Mouse (Mus musculus) effector memory CD4-positive, alpha-beta T cell, adult 7 months (primary cell): Measurements from ENCODE around the gene Foxn2. TPM values are rescaled to one million over a fixed set of nuclear protein-coding genes. Genes with fewer than 3 reads are reported as not detected.

Experiments
- polyA plus RNA-seq: library from polyadenylated mRNA; unstranded; fragments of 100-300 nt; shearing (Covaris generic); gene quantifications from one replicate; pipeline ENCODE4 v1.2.1, GENCODE M21; 2017

Gene Foxn2
- polyA plus RNA-seq = 31.3 TPM

GRCm38 (mm10) chr17:88440285-88441000 lies at the start of gene Foxn2:
Gene Foxn2, plus strand, starts transcription at chr17:88440711.

GRCm38 (mm10) chr17:88529519-88530235 lies 89.2 kb downstream of the Foxn2 start, which contains the start of gene Ppp1r21:
Gene Ppp1r21, plus strand, starts transcription at chr17:88530118.

Other genes starting within 250 kb of the Foxn2 start
- 13.1 TPM for gene Ppp1r21, start 89.4 kb downstream of the Foxn2 start, polyA plus RNA-seq
- gene Ston1, start 157.0 kb downstream of the Foxn2 start, polyA plus RNA-seq = 0.16 TPM
- 0.67 TPM for gene Gtf2a1l, start 227.9 kb downstream of the Foxn2 start, polyA plus RNA-seq